Mouse (Mus musculus) inflammation-experienced regulatory T-cells, adult 6 months (primary cell): ENCODE results near the gene Dapp1. TPM values are rescaled to one million over a fixed set of nuclear protein-coding genes. Genes with fewer than 3 reads are reported as not detected.
A peak's percentile ranks its signal among the peaks of the same experiment; 100 is the strongest.
"Not testable (repeated sequence)": the region's sequence is repeated elsewhere in the genome, so short reads cannot be mapped to it uniquely, and the experiment has no call there.

Experiments
- ATAC-seq: one replicate; pipeline ENCODE4 v1.8.0; 2017
- polyA plus RNA-seq, 3 experiments: library from polyadenylated mRNA; unstranded; fragments of 100-300 nt; shearing (Covaris generic); gene quantifications; one replicate each; pipeline ENCODE4 v1.2.1; 2017

The Dapp1 gene
- polyA plus RNA-seq, 3 experiments from 2014 or later: 74.8 to 86.0 (median 84.5) TPM

DNA sequence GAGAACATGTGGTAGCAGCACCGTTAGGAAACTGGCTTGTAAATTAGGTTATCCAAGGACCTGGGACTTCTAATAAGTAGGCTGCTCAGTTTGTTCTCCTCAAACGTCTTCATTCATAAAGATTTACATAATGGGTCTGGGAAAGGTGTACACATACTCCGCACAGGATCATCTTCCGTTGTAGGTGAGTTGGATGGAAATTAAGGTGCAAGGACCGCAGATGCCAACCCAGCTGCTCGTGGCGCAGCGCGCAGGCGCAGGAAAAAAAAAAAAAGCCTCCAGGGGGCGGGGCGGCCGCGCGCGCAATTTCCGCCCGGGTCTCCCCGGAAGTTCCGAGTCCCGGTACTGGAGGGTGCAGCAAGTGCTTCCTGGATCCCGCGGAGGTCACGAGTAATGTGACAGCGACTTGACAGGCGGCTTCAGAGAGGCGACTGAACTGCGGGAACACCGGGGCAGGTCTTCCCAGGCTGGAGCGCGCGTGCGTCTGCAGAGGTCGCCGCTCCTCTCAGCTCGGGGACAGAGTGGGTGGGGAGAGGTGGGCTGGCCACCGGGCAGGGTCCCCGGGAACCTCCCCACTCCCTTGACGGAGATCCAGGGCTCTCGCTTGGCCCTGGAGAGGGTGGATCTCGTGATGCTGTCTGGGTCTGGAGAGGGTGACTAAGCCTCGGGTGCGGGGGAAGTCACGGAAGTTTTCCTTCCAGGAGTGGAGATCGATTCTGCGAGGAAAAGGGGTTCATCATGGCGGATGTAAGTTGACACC lies 63.0 kb downstream of the Dapp1 start, which contains the start of gene Lamtor3:
Lamtor3 (plus strand) TSS at position 335 of the 760 bp plus-strand sequence.
- ATAC-seq: peak; percentile 97

DNA sequence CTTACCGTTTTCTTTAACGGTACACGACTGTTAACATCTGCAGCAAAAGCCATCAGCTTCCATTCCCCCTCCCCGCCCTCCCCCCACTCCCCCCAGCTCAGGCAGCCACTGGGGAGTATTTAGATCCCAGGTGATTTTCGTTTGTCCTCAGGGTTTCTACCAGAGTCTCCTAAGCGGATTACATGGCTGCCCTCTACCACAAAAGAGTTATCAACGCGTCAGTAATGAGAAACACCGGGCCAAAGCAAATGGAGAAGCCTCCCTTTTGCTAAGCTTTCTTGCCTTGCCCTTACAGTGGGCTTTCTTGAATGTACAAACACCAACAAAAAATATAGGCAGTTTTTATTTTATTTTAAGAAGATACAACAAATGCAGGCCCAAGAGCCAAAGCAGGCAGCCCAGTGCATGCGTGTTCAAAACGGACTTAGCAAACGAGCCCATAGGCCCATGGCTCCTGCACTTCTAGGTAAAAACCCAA lies 63.6 kb downstream of the Dapp1 start:
- no peak for ATAC-seq

DNA sequence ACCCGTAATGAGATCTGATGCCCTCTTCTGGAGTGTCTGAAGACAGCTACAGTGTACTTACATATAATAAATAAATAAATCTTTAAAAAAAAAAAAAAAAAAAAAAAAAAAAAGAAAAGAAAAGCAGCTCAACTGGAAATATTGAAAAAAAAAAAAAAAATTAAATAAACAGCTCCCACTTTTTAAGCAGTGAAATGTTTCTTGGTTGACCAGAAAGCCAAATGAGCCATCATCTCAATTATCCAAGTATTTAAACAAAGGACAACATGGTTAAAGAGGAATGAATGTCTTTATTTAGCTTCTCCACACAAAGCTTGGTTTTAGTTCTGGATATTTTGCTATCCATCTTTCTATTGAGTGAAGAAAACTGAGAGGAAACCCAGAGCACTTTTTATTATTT lies 66.8 kb downstream of the Dapp1 start:
- not testable (repeated sequence) for ATAC-seq

DNA sequence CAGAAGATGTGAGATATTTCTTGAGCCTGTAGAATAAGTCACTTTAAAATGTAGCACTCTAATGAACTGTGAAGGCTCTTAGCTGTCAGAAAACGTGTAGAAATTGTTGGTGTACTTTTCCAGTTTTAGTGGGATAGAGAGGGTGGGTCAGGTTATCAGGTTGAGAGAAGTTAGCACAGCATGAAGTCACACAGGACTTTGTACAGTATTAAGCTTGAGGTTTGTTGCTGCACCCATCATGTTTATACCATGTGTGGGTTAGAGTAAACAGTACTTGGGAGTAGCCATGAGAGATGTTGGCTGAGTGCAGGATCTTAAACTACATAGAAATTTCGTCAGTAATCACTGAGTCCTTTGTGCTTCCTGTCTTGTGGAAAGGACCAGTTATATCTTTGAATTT lies 68.3 kb downstream of the Dapp1 start:
- ATAC-seq: no peak

DNA sequence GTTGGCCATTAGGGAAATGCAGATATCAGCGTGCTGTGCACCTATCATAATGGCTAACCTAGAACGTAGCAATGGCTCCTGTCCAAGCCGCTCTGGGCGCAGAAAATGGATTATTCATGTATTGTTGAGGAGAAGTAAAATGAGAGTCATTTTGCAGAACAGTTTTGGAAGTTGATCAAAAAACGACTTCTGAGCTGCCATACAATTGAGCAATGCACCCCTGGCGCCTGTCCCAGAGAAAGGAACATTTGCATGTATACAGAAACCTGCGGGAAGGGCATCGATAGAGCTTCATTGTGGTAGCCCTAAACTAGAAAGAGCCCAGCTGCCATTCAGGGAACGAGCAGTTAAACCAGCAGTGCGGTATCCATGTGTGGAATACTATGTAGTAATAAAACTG lies 81.2 kb downstream of the Dapp1 start:
- ATAC-seq: no peak

DNA sequence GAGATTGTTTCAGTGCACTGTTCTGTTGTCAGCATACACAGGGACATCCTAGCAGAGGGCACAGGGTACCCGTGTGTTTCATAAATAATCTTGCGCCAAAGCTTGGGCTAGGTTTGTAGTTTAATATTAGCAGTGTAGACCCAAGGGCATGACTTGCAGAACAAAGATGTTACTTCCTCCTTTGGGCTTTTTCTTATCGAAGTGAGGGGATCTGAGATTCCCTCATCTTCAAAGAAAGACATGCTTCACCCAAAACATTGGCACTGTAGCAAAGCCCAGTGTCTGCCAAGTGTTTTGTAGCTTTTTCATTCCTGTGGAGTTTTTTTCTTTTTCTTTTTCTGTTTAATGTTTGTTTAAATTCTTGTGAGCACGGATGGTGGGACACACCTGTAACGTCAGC lies 83.7 kb downstream of the Dapp1 start:
- ATAC-seq: no peak

DNA sequence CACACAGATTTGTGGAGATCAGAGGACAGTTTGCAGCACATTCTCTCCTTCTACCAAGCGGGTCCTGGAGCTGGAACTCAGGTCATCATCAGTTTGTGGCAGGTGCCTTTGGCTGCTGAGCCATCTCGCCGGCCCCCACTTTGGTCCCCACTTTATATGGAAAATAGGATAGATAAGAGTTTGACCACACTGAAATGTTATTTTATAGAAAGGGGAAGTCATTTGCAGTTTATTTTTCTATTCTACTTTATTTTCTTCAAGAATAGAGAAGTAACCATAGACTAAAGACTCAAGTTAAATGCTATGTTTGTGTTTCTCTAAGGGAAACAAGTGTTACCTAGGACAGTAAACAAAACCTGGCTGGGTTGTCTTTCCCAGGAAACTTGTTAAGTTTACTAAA lies 84.5 kb downstream of the Dapp1 start:
- no peak for ATAC-seq

DNA sequence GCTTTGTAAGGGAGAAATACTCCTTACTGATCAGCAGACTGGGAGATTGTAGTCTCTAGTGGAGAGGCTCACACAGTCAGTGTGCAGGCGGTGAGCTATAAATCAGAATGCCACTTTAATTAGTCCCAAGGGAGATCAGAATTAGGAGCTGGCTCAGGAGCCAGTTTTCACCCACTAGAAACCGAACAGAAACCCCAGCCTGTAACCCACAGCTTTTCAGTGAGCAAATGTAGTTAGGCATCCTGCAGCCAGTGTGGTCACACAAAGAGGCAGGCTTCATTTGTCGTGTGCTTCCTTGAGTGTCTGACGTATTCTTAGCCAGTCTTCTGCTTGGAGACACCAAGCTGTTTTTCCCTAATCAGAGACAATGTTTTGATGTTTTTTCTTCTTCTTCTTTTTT lies 85.0 kb downstream of the Dapp1 start:
- no peak for ATAC-seq

DNA sequence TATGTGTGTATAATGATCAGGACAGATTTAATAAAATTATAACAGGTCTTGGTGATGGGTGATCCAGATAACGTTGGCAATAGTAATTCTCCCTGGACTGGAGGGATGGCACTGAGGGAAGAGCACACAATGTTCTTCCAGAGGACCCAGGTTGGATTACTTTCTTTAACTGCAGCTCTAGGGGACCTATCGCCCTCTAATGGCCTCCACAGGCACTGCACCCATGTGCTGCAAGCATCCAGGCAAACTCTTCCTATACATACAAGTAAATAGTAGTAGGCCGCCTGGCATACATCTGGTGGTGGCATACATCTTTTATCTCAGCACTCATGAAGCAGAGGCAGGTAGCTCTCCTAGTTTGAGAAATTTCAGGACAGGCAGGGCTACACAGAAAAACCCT lies 86.1 kb downstream of the Dapp1 start:
- no peak for ATAC-seq

DNA sequence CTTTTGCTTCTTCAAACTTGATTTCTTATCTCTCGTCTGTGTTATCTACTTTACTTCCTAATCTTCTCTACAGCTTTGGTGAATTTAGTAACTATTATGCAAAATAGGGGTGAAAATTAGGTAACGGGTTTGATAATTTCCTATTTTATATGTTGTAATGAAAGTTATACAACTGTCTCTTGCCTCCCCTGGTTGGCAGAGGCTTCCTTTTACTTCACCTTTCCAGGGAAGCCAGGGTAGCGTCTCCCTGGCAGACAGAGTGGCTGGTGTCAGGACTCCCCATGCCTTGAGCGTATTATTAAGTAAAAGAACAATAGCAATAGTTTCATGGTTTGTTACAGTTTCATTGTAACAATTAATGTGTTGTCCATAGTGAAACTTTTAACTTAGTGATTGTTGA lies 87.6 kb downstream of the Dapp1 start:
- ATAC-seq: no peak

DNA sequence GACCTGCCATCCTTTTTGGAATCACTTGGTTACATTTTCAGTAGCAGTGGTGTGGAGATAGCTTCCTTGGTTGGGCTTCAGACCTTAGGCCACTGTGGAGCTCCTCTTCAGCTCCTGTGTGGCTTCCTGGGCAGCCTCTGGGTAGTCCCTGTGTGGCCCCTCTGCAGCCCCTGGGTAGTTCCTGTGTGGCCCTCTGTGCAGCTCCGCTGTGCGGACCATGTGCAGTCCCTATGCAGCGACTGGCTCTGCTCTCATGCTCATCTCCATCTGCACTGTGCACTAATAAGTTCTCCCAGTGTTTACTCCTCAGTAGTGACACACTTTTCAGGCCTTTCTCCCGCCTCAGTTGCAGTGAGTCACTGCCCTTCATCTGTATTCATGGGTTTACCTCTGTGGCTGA lies 89.2 kb downstream of the Dapp1 start:
- no peak for ATAC-seq

DNA sequence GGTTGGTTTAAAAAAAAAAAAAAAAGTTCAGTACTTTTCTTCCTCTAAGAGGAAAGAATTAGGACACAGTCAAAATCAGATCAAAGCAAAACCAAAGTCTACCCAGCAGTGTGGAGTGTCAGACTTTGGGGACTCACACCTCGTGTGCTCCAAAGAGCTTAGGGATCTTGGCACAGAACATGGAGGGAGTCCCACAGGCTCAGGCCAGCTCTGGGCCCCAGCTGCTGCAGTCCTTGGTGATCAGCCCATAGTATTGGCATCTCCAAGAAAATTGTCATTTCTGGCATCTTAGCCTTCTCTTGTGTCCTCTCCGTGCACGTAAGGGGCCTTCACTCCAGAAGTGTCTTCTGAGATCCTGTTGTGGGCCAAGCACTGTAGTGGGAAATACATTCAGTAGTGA lies 90.3 kb downstream of the Dapp1 start:
- no peak for ATAC-seq

DNA sequence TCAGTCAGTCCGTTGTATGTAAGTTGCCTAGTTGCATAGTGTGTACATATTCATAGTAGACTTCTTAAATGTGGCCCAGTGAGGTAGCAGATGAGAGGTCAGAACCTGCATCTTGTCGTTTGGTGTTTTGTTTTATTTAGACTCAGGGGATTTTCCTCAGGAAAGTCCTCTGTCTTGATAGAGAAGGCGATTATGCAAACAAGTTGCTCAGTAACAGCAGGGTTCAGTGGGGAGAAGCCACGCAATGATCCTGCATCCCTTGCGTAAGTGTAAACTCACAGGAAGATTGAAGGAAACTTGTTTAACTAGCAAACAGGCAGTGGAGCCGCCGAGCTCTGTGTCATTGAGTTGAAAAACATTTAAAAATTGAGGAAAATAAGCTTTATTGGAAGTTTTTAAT lies 93.4 kb downstream of the Dapp1 start:
- ATAC-seq: no peak

DNA sequence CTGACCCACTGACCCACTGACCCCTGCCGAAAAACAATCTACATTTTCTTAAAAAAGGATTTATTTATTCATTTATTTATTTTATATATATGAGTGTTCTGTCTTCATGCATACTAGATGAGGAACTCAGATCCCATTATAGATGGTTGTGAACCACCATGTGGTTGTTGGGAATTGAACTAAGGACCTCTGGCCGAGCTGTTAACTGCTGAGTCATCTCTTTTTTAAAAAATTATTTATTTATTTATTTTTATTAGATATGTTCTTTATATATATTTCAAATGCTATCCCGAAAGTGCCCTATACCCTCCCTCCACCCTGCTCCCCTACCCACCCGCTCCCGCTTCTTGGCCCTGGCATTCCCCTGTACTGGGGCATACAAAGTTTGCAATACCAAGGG lies 100.3 kb downstream of the Dapp1 start:
- ATAC-seq: no peak

Other genes starting within 250 kb of the Dapp1 start
- 1,000 to 10,000 TPM; 1,209 to 2,935 (median 1,492) TPM for gene H2afz, start 117.1 kb downstream of the Dapp1 start, polyA plus RNA-seq
- 1 to 10 TPM; 4.5 to 6.1 (median 5.6) TPM for gene Dnajb14, start 113.9 kb downstream of the Dapp1 start, polyA plus RNA-seq
- 100 to 1,000 TPM in 1 of 3 experiments, 10 to 100 TPM in 2; 65.0 to 110 (median 74.0) TPM for gene Lamtor3, start 63.0 kb downstream of the Dapp1 start, polyA plus RNA-seq
- gene 1110002E22Rik, start 83.5 kb upstream of the Dapp1 start, polyA plus RNA-seq: not detected
- gene Gm5105, start 85.8 kb upstream of the Dapp1 start, polyA plus RNA-seq: not detected
- 10 to 100 TPM in 2 of 3 experiments, 1 to 10 TPM in 1; 9.3 to 11.3 (median 10.4) TPM for gene Trmt10a, start 161.9 kb upstream of the Dapp1 start, polyA plus RNA-seq
- 1 to 10 TPM; 2.8 to 7.3 (median 2.9) TPM for gene Mttp, start 163.4 kb upstream of the Dapp1 start, polyA plus RNA-seq
- not detected for gene 4930579F01Rik, start 212.3 kb upstream of the Dapp1 start, polyA plus RNA-seq
- not detected for gene Adh7, start 236.2 kb upstream of the Dapp1 start, polyA plus RNA-seq